Mouse (Mus musculus): ENCODE measurements around the gene Nat8. TPM values are rescaled to one million over a fixed set of nuclear protein-coding genes. Genes with fewer than 3 reads are reported as not detected.
"Not testable (repeated sequence)": the region's sequence is repeated elsewhere in the genome, so short reads cannot be mapped to it uniquely, and the experiment has no call there.

Nat8 gene
- polyA plus RNA-seq, 1 experiment, result not detected

DNA sequence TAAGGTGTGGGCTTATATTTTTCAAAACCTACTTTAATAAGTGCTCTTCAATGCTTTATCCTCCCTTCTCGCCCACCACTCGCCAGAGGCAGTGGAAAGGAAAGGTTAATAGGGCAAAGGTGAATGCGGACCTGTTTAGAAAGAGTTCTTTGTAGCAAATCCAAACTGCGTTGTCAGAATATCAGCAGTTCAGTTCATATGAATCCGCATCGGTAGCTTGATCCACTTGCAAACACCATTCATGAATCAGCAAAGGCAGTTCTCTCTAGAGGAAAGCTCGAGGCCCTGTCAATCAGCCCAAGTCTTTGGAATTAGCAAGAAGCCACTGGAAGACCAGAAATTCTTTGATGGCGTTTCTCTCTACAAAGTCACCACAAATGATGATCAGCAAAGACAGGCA lies 6.8 kb upstream of the Nat8 start:
- no peak for TF ChIP-seq CTCF (IDR thresholded peaks at IDR 0.05; ENCODE audit: insufficient read depth, low read depth, low read length)
- TF ChIP-seq POLR2A (IDR thresholded peaks at IDR 0.05; ENCODE audit: insufficient read depth, low read depth, low read length), result no peak
- Histone ChIP-seq H3K4me1 (ENCODE audit: control insufficient read depth, insufficient read depth, low read length) (no peaks in the 10 kb centered on the region), H3K27ac (ENCODE audit: insufficient read depth, low read depth, low read length) (no peak overlapping the region), H3K4me3 (ENCODE audit: insufficient read depth, low read depth, low read length) (no peak overlapping the region)
- WGBS, result 54% methylated on average over 8 of the region's 8 CpGs

DNA sequence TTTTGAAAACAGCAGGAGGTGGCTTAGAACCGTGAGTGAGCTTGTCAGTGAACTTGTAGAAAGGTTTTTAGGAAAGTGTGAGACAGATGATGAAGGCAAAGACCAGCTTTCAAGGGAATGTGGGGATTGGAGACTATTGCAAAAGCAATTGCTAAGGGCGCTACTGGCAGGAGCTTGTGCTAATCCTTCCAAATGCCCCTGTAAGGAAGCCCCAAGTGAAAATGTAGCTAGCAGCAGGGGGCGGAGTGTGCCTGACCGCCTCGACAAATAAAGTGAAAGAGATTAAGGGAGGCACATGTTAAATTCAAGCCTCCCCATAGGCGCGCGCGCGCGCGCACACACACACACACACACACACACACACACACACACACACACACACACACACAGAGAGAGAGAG lies 5.4 kb upstream of the Nat8 start:
- H3K27ac ChIP-seq (ENCODE audit: insufficient read depth, low read depth, low read length); H3K4me3 ChIP-seq (ENCODE audit: insufficient read depth, low read depth, low read length); H3K4me1 ChIP-seq (ENCODE audit: control insufficient read depth, insufficient read depth, low read length): not testable (repeated sequence)
- WGBS, result 7% methylated on average over 12 of the region's 12 CpGs

DNA sequence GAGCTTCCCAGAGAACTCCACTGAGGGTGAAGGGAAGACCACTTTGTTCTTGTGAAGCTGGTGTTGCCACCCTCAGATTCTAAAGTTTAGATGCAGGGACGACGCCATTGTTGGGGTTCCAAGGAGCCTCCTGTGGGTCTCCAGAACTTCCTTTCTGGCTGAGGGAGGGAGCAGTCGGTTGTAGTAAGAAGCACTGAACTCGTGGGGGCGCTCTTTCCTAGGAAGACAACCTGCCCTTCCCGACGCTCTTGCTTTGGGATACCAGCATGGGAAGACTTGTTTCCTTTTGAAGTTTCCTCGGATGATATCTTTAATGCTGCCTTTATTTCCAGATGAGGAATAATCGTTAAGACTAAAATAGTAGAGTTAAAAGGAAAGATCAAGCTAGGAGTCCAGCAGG lies 4.9 kb upstream of the Nat8 start:
- not testable (repeated sequence) for H3K27ac ChIP-seq (ENCODE audit: insufficient read depth, low read depth, low read length); H3K4me1 ChIP-seq (ENCODE audit: control insufficient read depth, insufficient read depth, low read length); H3K4me3 ChIP-seq (ENCODE audit: insufficient read depth, low read depth, low read length)
- 8% methylated on average over 9 of the region's 9 CpGs for WGBS

DNA sequence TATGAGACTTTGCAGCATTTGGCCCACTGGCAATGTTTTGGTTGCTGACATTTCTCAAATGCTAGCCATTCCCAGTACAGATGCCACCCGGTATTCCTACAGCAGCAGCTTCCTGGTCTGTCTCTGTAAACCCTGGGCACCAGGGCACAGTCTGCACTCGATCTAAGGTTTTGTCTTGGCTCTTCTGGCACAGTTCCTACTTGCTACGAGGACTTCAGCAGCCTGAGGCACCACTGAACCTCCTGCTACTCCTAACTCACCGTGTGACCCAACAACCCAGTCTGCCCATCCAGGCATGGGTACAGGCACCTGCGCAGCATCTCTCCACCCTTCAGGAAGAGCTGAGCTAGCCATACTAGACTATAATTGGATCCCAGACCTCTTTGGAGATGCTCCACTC lies 4.2 kb upstream of the Nat8 start:
- H3K4me1 ChIP-seq (ENCODE audit: control insufficient read depth, insufficient read depth, low read length); H3K4me3 ChIP-seq (ENCODE audit: insufficient read depth, low read depth, low read length); H3K27ac ChIP-seq (ENCODE audit: insufficient read depth, low read depth, low read length): not testable (repeated sequence)
- WGBS, result 50% methylated on average over 5 of the region's 5 CpGs

DNA sequence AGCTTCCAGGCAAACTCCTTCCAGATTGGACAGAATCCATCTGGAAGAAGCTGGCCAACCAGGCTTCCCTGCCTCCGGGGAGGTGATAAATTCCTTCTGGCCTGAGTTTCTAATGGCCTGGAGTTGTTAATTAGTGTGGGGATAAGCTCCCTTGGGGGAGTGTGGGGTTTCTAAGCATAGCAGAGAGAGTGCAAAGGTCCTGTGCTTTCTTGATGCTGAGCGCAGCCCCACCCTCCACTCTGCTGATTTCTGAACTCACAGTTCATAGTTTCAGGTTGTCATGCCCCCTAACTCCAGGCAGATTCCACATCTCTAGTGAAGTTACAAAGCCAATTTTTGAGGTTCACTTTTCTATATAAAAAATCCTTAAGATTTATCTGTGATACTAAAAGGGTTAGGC lies 3.2 kb upstream of the Nat8 start:
- H3K4me1 ChIP-seq (ENCODE audit: control insufficient read depth, insufficient read depth, low read length); H3K4me3 ChIP-seq (ENCODE audit: insufficient read depth, low read depth, low read length); H3K27ac ChIP-seq (ENCODE audit: insufficient read depth, low read depth, low read length): not testable (repeated sequence)
- whole genome bisulfite sequencing, result 82% methylated on average over 1 of the region's 2 CpGs

DNA sequence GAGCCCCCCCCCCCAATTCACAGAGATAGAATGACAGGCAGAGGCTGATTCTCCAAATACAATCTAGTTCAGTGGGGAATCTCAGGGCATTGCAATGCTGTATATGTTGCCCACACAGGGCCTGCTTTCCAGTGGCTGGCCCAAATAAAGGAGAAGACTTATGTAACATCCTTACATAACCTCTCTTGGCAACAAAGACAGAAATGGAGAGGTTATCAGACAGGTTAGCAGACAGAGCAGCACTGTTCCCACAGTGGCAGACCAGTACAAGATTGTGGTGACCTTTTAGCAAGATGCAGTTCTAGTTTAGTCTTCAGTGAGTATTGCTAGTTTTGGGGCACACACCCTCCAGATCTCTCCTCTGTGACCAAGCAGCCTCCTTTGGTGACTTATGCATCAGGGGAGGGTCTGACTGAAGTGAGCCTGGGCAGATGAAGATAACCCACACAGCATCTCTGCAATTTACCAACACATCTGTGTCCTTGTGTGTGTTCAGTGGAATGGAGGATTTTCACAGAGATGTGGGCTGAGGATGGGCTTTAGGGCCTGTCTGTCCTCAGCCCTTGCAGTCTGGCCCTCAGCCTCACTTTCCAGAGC lies 2.7 kb upstream of the Nat8 start:
- H3K27ac ChIP-seq (ENCODE audit: insufficient read depth, low read depth, low read length); H3K4me3 ChIP-seq (ENCODE audit: insufficient read depth, low read depth, low read length); H3K4me1 ChIP-seq (ENCODE audit: control insufficient read depth, insufficient read depth, low read length): not testable (repeated sequence)

DNA sequence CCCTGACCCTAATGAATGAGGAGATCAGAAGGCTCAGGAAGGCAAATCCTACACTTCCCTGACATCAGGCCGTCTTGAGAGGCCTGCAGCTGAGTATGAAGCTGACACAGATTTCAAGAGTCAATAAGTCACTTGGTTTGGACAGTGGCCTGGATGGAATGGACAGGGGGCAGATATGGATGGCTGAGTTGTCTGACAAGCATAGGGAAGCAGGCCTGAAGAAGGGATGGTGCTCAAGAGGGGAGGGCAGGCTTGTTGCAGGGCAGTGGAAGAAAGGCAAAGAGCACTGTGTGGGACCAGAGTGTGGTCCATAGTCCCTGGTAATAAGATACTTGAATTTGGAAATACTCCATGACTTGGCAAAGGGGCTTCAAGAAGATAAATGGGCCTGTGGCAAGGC lies 2.4 kb downstream of the Nat8 start:
- 77% methylated on average over 1 of the region's 1 CpGs for WGBS

DNA sequence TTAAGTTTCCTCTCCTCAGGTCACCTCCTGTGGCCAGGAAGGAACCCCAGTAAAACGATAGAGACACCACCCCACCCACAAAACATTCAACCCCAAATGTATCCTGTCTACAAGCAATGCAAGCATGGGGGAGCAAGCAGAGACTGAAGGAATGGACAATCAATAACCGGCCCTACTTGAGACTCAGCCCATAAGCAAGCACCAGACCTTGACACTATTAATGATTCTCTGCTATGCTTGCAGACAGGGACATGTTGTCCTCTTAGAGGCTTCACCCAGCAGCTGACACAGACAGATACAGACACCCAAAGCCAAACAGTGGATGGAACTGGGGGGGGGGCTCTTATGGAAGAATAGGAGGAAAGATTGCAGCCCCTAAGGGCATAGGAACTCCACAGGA lies 6.0 kb downstream of the Nat8 start:
- WGBS, result 92% methylated on average over 2 of the region's 2 CpGs
- Histone ChIP-seq H3K27ac (ENCODE audit: insufficient read depth, low read depth, low read length) (no peak overlapping the region), H3K4me3 (ENCODE audit: insufficient read depth, low read depth, low read length) (no peak overlapping the region), H3K4me1 (ENCODE audit: control insufficient read depth, insufficient read depth, low read length) (no peaks in the 10 kb centered on the region)
- TF ChIP-seq POLR2A (IDR thresholded peaks at IDR 0.05; ENCODE audit: insufficient read depth, low read depth, low read length), result no peak
- no peak for TF ChIP-seq CTCF (IDR thresholded peaks at IDR 0.05; ENCODE audit: insufficient read depth, low read depth, low read length)

More for the DNA sequence above, 2.4 kb downstream of the Nat8 start:
- Histone ChIP-seq H3K4me1 (ENCODE audit: control insufficient read depth, insufficient read depth, low read length) (no peaks in the 10 kb centered on the region), H3K4me3 (ENCODE audit: insufficient read depth, low read depth, low read length) (no peak overlapping the region), H3K27ac (ENCODE audit: insufficient read depth, low read depth, low read length) (no peak overlapping the region)
- TF ChIP-seq CTCF (IDR thresholded peaks at IDR 0.05; ENCODE audit: insufficient read depth, low read depth, low read length), result no peak
- no peak for TF ChIP-seq POLR2A (IDR thresholded peaks at IDR 0.05; ENCODE audit: insufficient read depth, low read depth, low read length)

DNA sequence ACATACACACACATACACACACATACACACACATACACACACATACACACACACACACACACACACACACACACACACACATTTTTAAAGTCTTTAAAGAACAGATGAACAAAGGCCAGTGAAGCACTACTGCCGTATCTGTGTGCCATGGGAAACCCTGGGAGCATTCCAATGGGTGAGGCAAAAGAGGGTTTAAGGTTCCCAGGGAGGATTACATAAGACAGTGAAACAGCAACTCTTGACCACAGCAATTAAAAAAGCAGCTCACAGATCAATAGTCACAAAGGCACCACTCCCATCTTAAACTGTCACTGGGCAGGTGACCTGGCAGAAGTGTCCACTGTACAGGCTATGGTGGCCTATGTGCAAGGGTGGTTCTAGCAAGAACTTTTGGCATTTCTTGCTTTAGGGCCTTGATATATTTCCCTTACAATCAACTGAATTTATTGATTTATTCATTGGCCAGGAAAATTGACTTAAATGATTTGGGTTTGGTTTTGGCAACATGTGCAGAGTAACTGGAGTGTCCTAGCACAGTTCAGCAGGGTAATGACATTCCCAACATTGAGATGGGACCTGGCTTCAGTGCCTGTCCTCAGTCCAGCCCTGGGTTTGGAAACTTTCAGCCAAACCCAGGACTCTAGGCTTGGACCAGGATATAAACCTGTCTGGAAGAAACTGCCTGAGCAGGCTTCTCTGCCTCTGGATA lies 8.3 kb downstream of the Nat8 start:
- H3K4me1 ChIP-seq (ENCODE audit: control insufficient read depth, insufficient read depth, low read length), result no peaks in the 10 kb centered on the region
- 80% methylated on average over 1 of the region's 1 CpGs for WGBS
- no peak for TF ChIP-seq POLR2A (IDR thresholded peaks at IDR 0.05; ENCODE audit: insufficient read depth, low read depth, low read length)
- TF ChIP-seq CTCF (IDR thresholded peaks at IDR 0.05; ENCODE audit: insufficient read depth, low read depth, low read length), result no peak
- H3K27ac ChIP-seq (ENCODE audit: insufficient read depth, low read depth, low read length), result no peak overlapping the region
- H3K4me3 ChIP-seq (ENCODE audit: insufficient read depth, low read depth, low read length), result no peak overlapping the region

DNA sequence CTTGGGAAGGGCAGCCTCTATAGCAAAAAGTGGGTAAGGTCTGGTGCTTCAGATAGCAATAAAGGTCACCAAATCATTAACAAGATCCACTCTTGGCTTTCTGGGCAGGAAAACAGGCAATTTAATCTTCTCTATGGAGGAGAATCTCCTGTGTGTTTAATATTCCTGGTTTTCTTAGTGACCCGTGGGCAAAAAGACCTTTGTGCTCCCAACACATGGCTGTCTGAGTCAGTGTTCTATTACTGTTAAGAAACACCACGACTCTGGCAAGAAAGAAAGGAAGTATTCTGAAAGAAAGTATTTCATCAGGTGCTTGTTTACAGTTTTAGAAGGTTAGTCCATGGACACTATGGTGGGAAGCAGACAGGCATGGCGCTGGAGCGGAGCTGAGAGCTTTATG lies 9.6 kb downstream of the Nat8 start:
- Histone ChIP-seq H3K27ac (ENCODE audit: insufficient read depth, low read depth, low read length) (no peak overlapping the region), H3K4me3 (ENCODE audit: insufficient read depth, low read depth, low read length) (no peak overlapping the region), H3K4me1 (ENCODE audit: control insufficient read depth, insufficient read depth, low read length) (no peaks in the 10 kb centered on the region)
- TF ChIP-seq CTCF (IDR thresholded peaks at IDR 0.05; ENCODE audit: insufficient read depth, low read depth, low read length) (no peak), POLR2A (IDR thresholded peaks at IDR 0.05; ENCODE audit: insufficient read depth, low read depth, low read length) (no peak)
- 80% methylated on average over 4 of the region's 4 CpGs for WGBS

Data from olfactory bulb, adult 2 months (tissue).